In the genomic region with DNA sequence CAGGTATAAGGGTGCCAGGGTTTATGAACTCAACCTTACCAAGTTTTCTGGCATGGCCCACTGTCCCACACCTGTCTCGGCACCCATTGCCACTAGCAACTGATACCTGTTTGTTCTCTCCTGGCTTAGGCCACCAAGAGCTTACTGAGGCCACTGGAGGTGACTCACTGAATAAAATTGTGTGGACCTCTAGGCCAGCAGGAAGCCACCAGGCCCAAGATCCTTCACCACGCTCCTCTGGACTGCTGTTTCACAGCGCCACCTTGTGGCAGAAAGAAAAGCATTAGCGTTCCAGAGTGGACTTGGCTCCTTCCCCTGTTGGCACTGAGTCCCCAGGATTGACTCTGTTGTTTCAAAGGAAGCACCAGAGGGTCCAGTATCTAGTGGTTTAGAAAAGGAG, we compare ENCODE assay signal across 8 mouse cellular contexts. TPM values are rescaled to one million over a fixed set of nuclear protein-coding genes. Genes with fewer than 3 reads are reported as not detected.
DNase-seq lines count a peak whose midpoint lies in the region; ATAC-seq and TF ChIP-seq lines count a peak whose summit lies in the region.

No protein-coding gene starts in this region.

- H3K9me3 ChIP-seq in intestine, postnatal 0 days (ENCODE audit: control insufficient read depth) = no peaks in the 10 kb centered on the region
- H3K9me3 ChIP-seq in limb, embryonic 14.5 days (ENCODE audit: control insufficient read depth, low read length) = no peaks in the 10 kb centered on the region

- 24% methylated on average over 4 of the region's 4 CpGs for WGBS in intestine, postnatal 0 days
- 27% methylated on average over 4 of the region's 4 CpGs for WGBS in limb, embryonic 14.5 days

- peak; percentile 76 for DNase-seq in A20 (ENCODE audit: low read depth, low spot score)
- peak; percentile 54 for DNase-seq in R1 (ENCODE audit: low read depth, low spot score)
- peak; percentile 69 to 84 for DNase-seq in cerebellum, postnatal 25 days
- DNase-seq in gastrocnemius, postnatal 25 days = peak; percentile 58
- DNase-seq in limb, embryonic 14.5 days (ENCODE audit: low spot score) = peak; percentile 83
- peak; percentile 72 for DNase-seq in thymus, postnatal 25 days

- no peak for ATAC-seq in intestine, postnatal 0 days
- ATAC-seq in limb, embryonic 14.5 days (ENCODE audit: low FRiP score, low read depth) = peak; percentile 58; the same call in 1 of the 2 replicates
- ATAC-seq in neutrophil, adult 5-6 weeks (ENCODE audit: extremely low read depth, insufficient number of reproducible peaks, low FRiP score, poor library complexity, severe bottlenecking) = peak; percentile 76

- H3K4me2 ChIP-seq in intestine, postnatal 0 days (replicated peaks; ENCODE audit: low read depth) = no peak overlapping the region
- no peak overlapping the region for H3K4me2 ChIP-seq in limb, embryonic 14.5 days (replicated peaks; ENCODE audit: low read depth, low read length, severe bottlenecking)

- no peak overlapping the region for H3K4me3 ChIP-seq in intestine, postnatal 0 days (ENCODE audit: low read depth, low read length)
- H3K4me3 ChIP-seq in limb, embryonic 14.5 days (replicated peaks; ENCODE audit: low read length) = no peak overlapping the region

- H3K9ac ChIP-seq in intestine, postnatal 0 days (ENCODE audit: low read depth, low read length) = no peak overlapping the region
- H3K9ac ChIP-seq in limb, embryonic 14.5 days (ENCODE audit: low read depth, low read length, severe bottlenecking) = no peak overlapping the region

- H3K4me1 ChIP-seq in intestine, postnatal 0 days (replicated peaks; ENCODE audit: control insufficient read depth, insufficient read depth, low read length) = no peaks in the 10 kb centered on the region
- H3K4me1 ChIP-seq in limb, embryonic 14.5 days (ENCODE audit: control insufficient read depth, insufficient read depth, low read length) = no peaks in the 10 kb centered on the region

- no peaks in the 10 kb centered on the region for H3K27me3 ChIP-seq in intestine, postnatal 0 days (replicated peaks; ENCODE audit: control insufficient read depth, insufficient read depth, low read length)
- H3K27me3 ChIP-seq in limb, embryonic 14.5 days (ENCODE audit: control insufficient read depth, insufficient read depth, low read length) = no peaks in the 10 kb centered on the region

- peak; percentile 95 for TF ChIP-seq CTCF in intestine, postnatal 0 days (IDR thresholded peaks at IDR 0.05; ENCODE audit: low read depth)

- H3K27ac ChIP-seq in intestine, postnatal 0 days (ENCODE audit: low read depth, low read length) = no peak overlapping the region
- no peak overlapping the region for H3K27ac ChIP-seq in limb, embryonic 14.5 days (replicated peaks; ENCODE audit: low read depth, low read length)

- TF ChIP-seq POLR2A in limb, embryonic 14.5 days (IDR thresholded peaks at IDR 0.05; ENCODE audit: borderline replicate concordance, extremely low read depth, insufficient read depth, insufficient read length) = no peak

- H3K36me3 ChIP-seq in intestine, postnatal 0 days (ENCODE audit: control insufficient read depth, insufficient read depth) = no peaks in the 10 kb centered on the region
- no peaks in the 10 kb centered on the region for H3K36me3 ChIP-seq in limb, embryonic 14.5 days (ENCODE audit: control insufficient read depth, insufficient read depth, low read length)

RNA-seq across cellular contexts. Expression of a gene that starts 16.6 kb away (rescaled TPM):
- total RNA-seq in gastrocnemius, postnatal 25 days (2021) = 1 to 10 TPM; 5.9 to 6.0 TPM
- polyA plus RNA-seq in intestine, postnatal 0 days (2015; fragmentation: Nextera tagmentation; extraction: Ambion mirVana) = 4.2 and 4.8 TPM in 2 replicates
- 43.9 and 46.0 TPM in 2 replicates for polyA plus RNA-seq in limb, embryonic 14.5 days (2012; rRNA removed)
- polyA plus RNA-seq in limb, embryonic 14.5 days (2014; fragmentation: Nextera tagmentation; extraction: Ambion mirVana) = 18.1 and 18.5 TPM in 2 replicates
- 1.7 and 3.3 TPM in 2 replicates for total RNA-seq in neutrophil, adult 5-6 weeks (2017)

RNA-seq across cellular contexts. Expression of a gene that starts 23.2 kb away (rescaled TPM):
- total RNA-seq in gastrocnemius, postnatal 25 days (2021) = 10 to 100 TPM; 20.1 to 21.6 TPM
- 2.8 TPM in 2 replicates for polyA plus RNA-seq in intestine, postnatal 0 days (2015; fragmentation: Nextera tagmentation; extraction: Ambion mirVana)
- 18.9 and 23.7 TPM in 2 replicates for polyA plus RNA-seq in limb, embryonic 14.5 days (2012; rRNA removed)
- 12.4 and 12.6 TPM in 2 replicates for polyA plus RNA-seq in limb, embryonic 14.5 days (2014; fragmentation: Nextera tagmentation; extraction: Ambion mirVana)
- total RNA-seq in neutrophil, adult 5-6 weeks (2017) = 102 and 107 TPM in 2 replicates
